Mouse (Mus musculus) neural tube, embryonic 11.5 days (tissue): ENCODE measurements around the gene Nynrin. TPM values are rescaled to one million over a fixed set of nuclear protein-coding genes. Genes with fewer than 3 reads are reported as not detected.
A peak's percentile ranks its signal among the peaks of the same experiment; 100 is the strongest.

Source experiments
- ATAC-seq: fragments of 200-750 bp; cut with Nextera tagmentation; 2 replicates; pipeline ENCODE4 v1.8.0; 2017; ENCODE audit warnings: moderate number of reproducible peaks, mild to moderate bottlenecking, moderate TSS enrichment, moderate library complexity; ENCODE audit not compliant: insufficient read depth, low FRiP score, low TSS enrichment
- DNase-seq: peaks from one replicate; pipeline ENCODE4 v3.0.0-alpha.2; 2015; ENCODE audit warnings: low spot score
- H3K27ac ChIP-seq: fragments of 300-500 bp; sonication (generic); 2 replicates; pipeline ENCODE4 v1.5.1; 2014; ENCODE audit warnings: low read depth, mild to moderate bottlenecking, low read length
- H3K27me3 ChIP-seq: fragments of 300-500 bp; sonication (generic); 2 replicates; pipeline ENCODE4 v1.6.1; 2014; ENCODE audit warnings: mild to moderate bottlenecking, low read length, mixed read lengths; ENCODE audit not compliant: control insufficient read depth, insufficient read depth
- H3K36me3 ChIP-seq: fragments of 300-500 bp; sonication (generic); 2 replicates; pipeline ENCODE4 v1.6.1; 2014; ENCODE audit warnings: mild to moderate bottlenecking, low read length, moderate library complexity, mixed read lengths; ENCODE audit not compliant: control insufficient read depth, insufficient read depth
- H3K4me1 ChIP-seq: fragments of 300-500 bp; sonication (generic); 2 replicates; pipeline ENCODE4 v1.6.1; 2014; ENCODE audit warnings: low read length, mixed read lengths; ENCODE audit not compliant: control insufficient read depth, insufficient read depth
- H3K4me2 ChIP-seq: fragments of 300-500 bp; sonication (generic); 2 replicates; pipeline ENCODE4 v1.6.1; 2014; ENCODE audit warnings: low read depth, mild to moderate bottlenecking, moderate library complexity
- H3K4me3 ChIP-seq: fragments of 300-500 bp; sonication (generic); 2 replicates; pipeline ENCODE4 v1.5.1; 2014; ENCODE audit warnings: low read depth, low read length
- H3K9ac ChIP-seq: fragments of 300-500 bp; sonication (generic); 2 replicates; pipeline ENCODE4 v1.6.1; 2014; ENCODE audit warnings: mild to moderate bottlenecking, low read length
- H3K9me3 ChIP-seq: fragments of 300-500 bp; sonication (generic); 2 replicates; pipeline ENCODE4 v1.6.1; 2016; ENCODE audit warnings: low read length; ENCODE audit not compliant: control insufficient read depth
- WGBS: fragments of 180-500 bp; shearing (Covaris S2); extraction: QIAGEN DNeasy Blood & Tissue Kit; methylation state at CpG from one replicate; pipeline ENCODE4 v1.1.7; 2014; 5-methylcytosine and 5-hydroxymethylcytosine counted together
- polyA plus RNA-seq: library from polyadenylated mRNA; unstranded; fragments of >200 nt; fragmentation: Nextera tagmentation; extraction: Ambion mirVana; gene quantifications from 2 replicates; pipeline ENCODE4 v1.2.1, GENCODE M21; 2014

Nynrin gene
- polyA plus RNA-seq, 1 experiment from 2014 or later, result 15.1 TPM

- no peak for DNase-seq
These were observed 15.7 kb downstream of the Nynrin start for GRCm38 (mm10) chr14:55869538-55869937.

GRCm38 (mm10) chr14:55872039-55872438 lies 18.2 kb downstream of the Nynrin start:
- H3K27ac ChIP-seq, result no peak overlapping the region
- ATAC-seq, result no peak
- 92% methylated on average over 12 of the region's 12 CpGs for WGBS
- H3K4me2 ChIP-seq, result no peak overlapping the region
- H3K4me3 ChIP-seq, result no peak overlapping the region
- DNase-seq, result no peak
- H3K9ac ChIP-seq, result no peak overlapping the region
- no peaks in the 10 kb centered on the region for H3K27me3 ChIP-seq
- H3K9me3 ChIP-seq, result no peaks in the 10 kb centered on the region
- H3K4me1 ChIP-seq, result 0 out of 2 replicates have a peak, but pooled peaks cover 6% of the 10 kb centered on the region
- peaks cover 19% of the 10 kb centered on the region for H3K36me3 ChIP-seq

More at GRCm38 (mm10) chr14:55869538-55869937, 15.7 kb downstream of the Nynrin start:
- ATAC-seq, result no peak
- H3K4me2 ChIP-seq, result no peak overlapping the region
- no peaks in the 10 kb centered on the region for H3K27me3 ChIP-seq
- H3K4me3 ChIP-seq, result no peak overlapping the region
- 98% methylated on average over 6 of the region's 6 CpGs for WGBS
- 0 out of 2 replicates have a peak, but pooled peaks cover 6% of the 10 kb centered on the region for H3K4me1 ChIP-seq
- peaks cover 28% of the 10 kb centered on the region for H3K36me3 ChIP-seq
- H3K9me3 ChIP-seq, result no peaks in the 10 kb centered on the region
- H3K27ac ChIP-seq, result no peak overlapping the region
- H3K9ac ChIP-seq, result no peak overlapping the region

DNA sequence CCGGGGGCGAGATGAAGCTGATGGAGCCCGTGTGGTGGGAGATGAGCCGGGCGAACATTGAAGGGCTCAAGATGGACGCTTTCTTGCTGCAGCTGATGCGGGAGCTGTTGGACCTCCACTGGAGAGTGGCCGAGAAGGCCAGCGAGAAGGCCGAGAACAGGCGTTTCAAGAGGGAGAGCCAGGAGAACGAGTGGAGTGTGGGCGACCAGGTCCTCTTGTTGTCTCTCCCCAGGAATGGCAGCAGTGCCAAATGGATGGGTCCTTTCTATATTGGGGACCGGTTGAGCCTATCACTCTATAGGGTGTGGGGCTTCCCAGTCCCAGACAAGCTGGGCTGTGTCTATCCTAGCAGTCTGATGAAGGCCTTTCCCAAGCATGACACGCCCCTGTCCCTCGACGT lies 18.7 kb downstream of the Nynrin start:
- Histone ChIP-seq H3K9ac (no peak overlapping the region), H3K9me3 (no peaks in the 10 kb centered on the region), H3K36me3 (peaks cover 19% of the 10 kb centered on the region), H3K4me2 (no peak overlapping the region), H3K4me1 (0 out of 2 replicates have a peak, but pooled peaks cover 6% of the 10 kb centered on the region), H3K27me3 (no peaks in the 10 kb centered on the region), H3K4me3 (no peak overlapping the region), H3K27ac (no peak overlapping the region)
- WGBS, result 90% methylated on average over 17 of the region's 17 CpGs
- no peak for DNase-seq
- ATAC-seq, result no peak

- peaks cover 19% of the 10 kb centered on the region for H3K36me3 ChIP-seq
- H3K9me3 ChIP-seq, result no peaks in the 10 kb centered on the region
- H3K4me2 ChIP-seq, result no peak overlapping the region
- peak overlapping the region; percentile 37; the same call in 1 of the 2 replicates for H3K9ac ChIP-seq
- DNase-seq (no peak), ATAC-seq (0 out of 2 replicates have a peak, but pooled peaks have one; percentile 14)
- H3K4me1 ChIP-seq, result 0 out of 2 replicates have a peak, but pooled peaks cover 6% of the 10 kb centered on the region
- H3K4me3 ChIP-seq, result no peak overlapping the region
- WGBS, result 91% methylated on average over 8 of the region's 8 CpGs
- H3K27ac ChIP-seq, result no peak overlapping the region
- H3K27me3 ChIP-seq, result no peaks in the 10 kb centered on the region
These were observed 19.5 kb downstream of the Nynrin start for GRCm38 (mm10) chr14:55873242-55873713.

DNA sequence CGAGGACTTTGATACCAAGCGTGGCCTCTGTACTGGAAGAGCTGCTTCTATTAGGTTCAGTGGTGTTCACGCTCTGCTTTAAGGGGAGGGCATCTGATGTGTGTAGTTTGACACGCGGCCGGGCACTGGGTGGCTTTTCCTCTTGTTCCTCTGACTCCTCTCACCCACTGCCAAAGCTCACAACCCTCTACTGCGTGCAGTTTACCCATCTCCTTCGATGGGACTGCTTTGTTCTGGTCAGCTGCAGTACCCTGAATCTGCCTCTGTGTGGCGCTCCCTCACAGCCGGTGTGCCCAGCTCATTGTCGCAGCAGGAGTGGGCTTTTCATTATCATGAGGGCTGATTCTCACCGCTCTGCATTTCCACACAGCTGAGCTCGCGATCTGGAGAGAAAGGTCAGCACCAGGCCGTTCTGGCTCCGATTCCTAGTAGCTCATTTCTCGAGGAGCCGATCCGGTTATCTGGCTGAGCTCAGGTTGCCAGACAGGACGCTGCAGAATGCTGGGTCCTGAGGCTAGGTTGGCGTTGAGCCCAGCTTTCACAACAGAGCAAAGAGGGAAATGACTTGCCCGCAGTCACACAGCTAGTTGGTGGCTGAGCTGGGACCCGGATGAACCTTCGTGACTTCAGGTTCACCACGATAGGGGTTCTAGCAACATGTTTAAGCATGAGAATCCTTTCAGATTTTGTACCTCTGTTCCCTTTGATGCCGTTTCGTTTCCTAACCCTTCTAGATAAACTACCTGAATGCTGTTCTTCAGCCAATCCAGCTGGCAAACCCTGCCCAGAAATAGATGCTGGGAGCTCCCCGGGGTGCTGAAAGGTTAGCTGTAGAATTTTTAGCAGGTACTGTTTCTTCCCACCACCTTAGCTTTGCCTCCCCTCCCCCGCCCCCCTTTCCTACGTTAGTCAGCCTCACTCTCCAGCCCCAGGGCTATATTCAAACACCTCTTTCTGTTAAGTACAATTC lies 20.2 kb downstream of the Nynrin start:
- Histone ChIP-seq H3K4me1 (peaks cover 9% of the 10 kb centered on the region; the same call in 1 of the 2 replicates), H3K9ac (peak overlapping the region; percentile 37), H3K4me3 (no peak overlapping the region), H3K4me2 (peak overlapping the region; percentile 30), H3K36me3 (peaks cover 16% of the 10 kb centered on the region), H3K27me3 (no peaks in the 10 kb centered on the region), H3K27ac (0 out of 2 replicates have a peak overlapping the region, but pooled peaks have one; percentile 20), H3K9me3 (no peaks in the 10 kb centered on the region)
- peak; percentile 87 for DNase-seq
- 15% methylated on average over 30 of the region's 30 CpGs for WGBS
- peak; percentile 69 for ATAC-seq

DNA sequence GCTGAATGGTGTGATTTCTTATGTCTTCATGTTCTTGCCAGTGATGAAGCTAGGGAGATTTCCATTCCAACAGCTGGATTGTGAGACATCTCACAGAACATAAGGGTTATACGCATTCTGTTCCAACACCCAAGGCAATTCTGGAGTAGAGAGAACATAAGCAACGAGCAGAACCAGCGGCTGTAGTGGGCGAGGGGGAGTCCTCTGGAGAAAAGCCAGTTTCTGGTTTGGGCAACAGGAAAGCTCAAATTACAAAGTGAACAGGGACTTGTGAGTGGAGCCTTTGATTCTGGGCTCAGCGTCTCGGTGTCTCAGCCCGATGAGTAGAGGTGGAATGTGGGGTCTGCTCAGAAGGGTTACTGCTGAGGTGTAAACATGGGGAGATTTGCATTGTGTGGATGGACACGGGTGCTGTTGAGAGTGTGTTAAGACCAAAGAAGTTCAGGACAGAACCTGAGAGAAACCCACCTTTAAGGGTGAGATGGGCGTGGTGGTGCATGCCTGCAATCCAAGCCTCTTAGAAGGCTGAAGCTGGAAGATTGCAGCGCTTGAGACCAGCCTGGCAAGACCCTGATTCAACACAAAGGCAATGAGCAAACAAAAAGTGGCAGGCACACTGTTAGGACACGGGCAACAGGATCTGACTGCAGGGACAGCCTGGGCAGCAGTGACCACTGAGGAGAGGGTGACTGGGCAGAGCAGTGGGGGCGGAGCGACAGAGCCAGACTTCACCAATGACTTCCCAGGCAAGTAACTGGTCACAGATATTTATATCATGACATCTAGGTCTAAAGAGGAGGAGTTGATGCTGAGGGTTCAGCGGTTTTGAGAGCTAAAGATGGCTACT lies 23.9 kb downstream of the Nynrin start:
- WGBS, result 27% methylated on average over 14 of the region's 14 CpGs
- Histone ChIP-seq H3K9ac (no peak overlapping the region), H3K9me3 (no peaks in the 10 kb centered on the region), H3K27me3 (no peaks in the 10 kb centered on the region), H3K4me1 (peaks cover 9% of the 10 kb centered on the region; the same call in 1 of the 2 replicates), H3K36me3 (no peaks in the 10 kb centered on the region), H3K27ac (no peak overlapping the region), H3K4me3 (no peak overlapping the region), H3K4me2 (no peak overlapping the region)
- DNase-seq (no peak), ATAC-seq (no peak)

- Histone ChIP-seq H3K9me3 (no peaks in the 10 kb centered on the region), H3K36me3 (no peaks in the 10 kb centered on the region), H3K9ac (no peak overlapping the region), H3K4me2 (no peak overlapping the region), H3K27ac (no peak overlapping the region), H3K4me3 (no peak overlapping the region), H3K4me1 (peaks cover 9% of the 10 kb centered on the region; the same call in 1 of the 2 replicates), H3K27me3 (no peaks in the 10 kb centered on the region)
- ATAC-seq (no peak), DNase-seq (no peak)
- WGBS, result 36% methylated on average over 7 of the region's 7 CpGs
These were observed 24.6 kb downstream of the Nynrin start for GRCm38 (mm10) chr14:55878316-55878940.

DNA sequence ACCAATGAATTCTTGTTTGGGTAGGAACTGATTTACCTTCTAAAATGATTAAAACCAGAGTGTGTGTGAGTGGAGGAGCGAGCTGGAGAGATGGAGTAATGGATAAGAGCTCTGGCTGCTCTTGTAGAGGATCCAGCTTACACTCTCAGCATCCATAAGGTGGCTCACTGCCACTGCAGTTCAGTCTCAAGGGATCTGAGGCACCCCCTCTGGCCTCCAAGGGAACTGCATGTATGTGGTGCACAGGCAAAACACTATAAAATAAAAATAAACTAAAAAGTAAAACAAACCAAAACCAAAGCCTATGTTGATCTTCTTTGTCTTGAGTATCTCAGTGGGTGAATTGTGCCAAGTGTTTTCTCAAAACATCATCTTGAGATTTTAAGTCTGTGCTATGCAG lies 25.8 kb downstream of the Nynrin start:
- Histone ChIP-seq H3K27me3 (no peaks in the 10 kb centered on the region), H3K9me3 (no peaks in the 10 kb centered on the region), H3K27ac (no peak overlapping the region), H3K9ac (no peak overlapping the region), H3K4me1 (peaks cover 5% of the 10 kb centered on the region; the same call in 1 of the 2 replicates), H3K4me2 (no peak overlapping the region), H3K4me3 (no peak overlapping the region), H3K36me3 (no peaks in the 10 kb centered on the region)
- whole genome bisulfite sequencing, result 52% methylated on average over 1 of the region's 1 CpGs
- DNase-seq (peak; percentile 65), ATAC-seq (no peak)
